In genomic region chr8:86734171-86734570, GRCm38 (mm10) we compare ENCODE assay signal across 28 mouse cellular contexts. TPM values are rescaled to one million over a fixed set of nuclear protein-coding genes. Genes with fewer than 3 reads are reported as not detected.
DNase-seq lines count a peak whose midpoint lies in the region; ATAC-seq and TF ChIP-seq lines count a peak whose summit lies in the region.
"Had no signal": no experiment of that assay in that cellular context is flagged by ENCODE, and none has a peak within 500 bp of the region (broad histone marks: within the 10 kb centered on the region; RNA-seq: fewer than 3 reads in every experiment).

No protein-coding gene starts in this region.

- peak; percentile 38 for DNase-seq in gastrocnemius, adult 18-20 months (ENCODE audit: low spot score)
- no peak for DNase-seq in gastrocnemius, adult 8-10 months (ENCODE audit: low spot score in 2 of 2)
- DNase-seq in heart, adult 2 months, result no peak
- DNase-seq in kidney, adult 8-10 months, result peak; percentile 19 to 23
- DNase-seq: adrenal gland, postnatal 10 days; adrenal gland, postnatal 36 days; B cell, adult 2 months; cerebellum, adult 11 months; cerebellum, adult 2 months; cerebellum, adult 9-11 months; cerebellum, postnatal 25 days; gastrocnemius, postnatal 10 days; heart, adult 18-20 months; heart, postnatal 36 days had no signal

- peaks cover 68% of the 10 kb centered on the region for H3K4me1 ChIP-seq in heart, embryonic 13.5 days
- peaks cover 28% of the 10 kb centered on the region for H3K4me1 ChIP-seq in heart, adult 2 months (ENCODE audit: control insufficient read depth, insufficient read depth, low read length)
- H3K4me1 ChIP-seq in kidney, embryonic 16.5 days (ENCODE audit: insufficient read depth, low read length), result peaks cover 25% of the 10 kb centered on the region
- H3K4me1 ChIP-seq in small intestine, adult 2 months (ENCODE audit: control insufficient read depth, insufficient read depth, insufficient read length, low read length), result peaks cover 35% of the 10 kb centered on the region

- no peak for ATAC-seq in heart, embryonic 13.5 days (ENCODE audit: extremely low read depth, insufficient number of reproducible peaks, low FRiP score, low TSS enrichment)
- ATAC-seq in kidney, embryonic 16.5 days (ENCODE audit: low FRiP score, low TSS enrichment), result no peak
- ATAC-seq: forebrain, embryonic 16.5 days; hindbrain, embryonic 16.5 days; intestine, embryonic 16.5 days; Patski had no signal

- 46% methylated on average over 4 of the region's 4 CpGs for WGBS in heart, embryonic 13.5 days
- 41% methylated on average over 4 of the region's 4 CpGs for WGBS in heart, adult 2 months
- WGBS in kidney, embryonic 16.5 days, result 76% methylated on average over 4 of the region's 4 CpGs
- 39% methylated on average over 4 of the region's 4 CpGs for WGBS in small intestine, adult 2 months

- 0 out of 2 replicates have a peak overlapping the region, but pooled peaks have one; percentile 1 for H3K27ac ChIP-seq in heart, embryonic 13.5 days (replicated peaks)
- H3K27ac ChIP-seq in heart, adult 2 months, result no peak overlapping the region
- H3K27ac ChIP-seq in kidney, embryonic 16.5 days (ENCODE audit: low read length), result no peak overlapping the region
- H3K27ac ChIP-seq in small intestine, adult 2 months (ENCODE audit: insufficient read depth, low read depth, low read length), result peak overlapping the region; percentile 49; the same call in 1 of the 2 replicates
- H3K27ac ChIP-seq: embryonic facial prominence, embryonic 12.5 days; embryonic facial prominence, embryonic 15.5 days; hindbrain, embryonic 10.5 days; hindbrain, embryonic 13.5 days had no signal

- no peak overlapping the region for H3K4me3 ChIP-seq in heart, embryonic 13.5 days
- no peak overlapping the region for H3K4me3 ChIP-seq in heart, adult 2 months
- H3K4me3 ChIP-seq in kidney, embryonic 16.5 days (ENCODE audit: low read length), result no peak overlapping the region
- no peak overlapping the region for H3K4me3 ChIP-seq in small intestine, adult 2 months (ENCODE audit: low read depth, low read length)
- H3K4me3 ChIP-seq: embryonic facial prominence, embryonic 12.5 days; embryonic facial prominence, embryonic 15.5 days; heart, embryonic 10.5 days; hindbrain, embryonic 10.5 days; hindbrain, embryonic 13.5 days had no signal

- no peaks in the 10 kb centered on the region for H3K27me3 ChIP-seq in heart, embryonic 13.5 days (replicated peaks)
- H3K27me3 ChIP-seq in heart, adult 2 months (ENCODE audit: control insufficient read depth, insufficient read depth, low read length), result no peaks in the 10 kb centered on the region
- no peaks in the 10 kb centered on the region for H3K27me3 ChIP-seq in kidney, embryonic 16.5 days (ENCODE audit: insufficient read depth, low read length)
- H3K27me3 ChIP-seq in small intestine, adult 2 months (ENCODE audit: control insufficient read depth, insufficient read depth, low read length), result no peaks in the 10 kb centered on the region
- H3K27me3 ChIP-seq: CH12.LX; embryonic facial prominence, embryonic 12.5 days; embryonic facial prominence, embryonic 15.5 days; hindbrain, embryonic 13.5 days; Patski had no signal

- intact Hi-C loops in heart, adult 2 months (cut with DNase I), result loop anchor here (2.0 kb wide), 1 partner anchor 13 kb away; no protein-coding TSS in a partner anchor

- H3K79me2 ChIP-seq in heart, adult 2 months (replicated peaks; ENCODE audit: control insufficient read depth, insufficient read depth, low read length), result peaks cover 15% of the 10 kb centered on the region

- H3K36me3 ChIP-seq in heart, embryonic 13.5 days, result no peaks in the 10 kb centered on the region
- peaks cover 44% of the 10 kb centered on the region for H3K36me3 ChIP-seq in heart, adult 2 months (ENCODE audit: control insufficient read depth, insufficient read depth, low read length)
- no peaks in the 10 kb centered on the region for H3K36me3 ChIP-seq in kidney, embryonic 16.5 days (ENCODE audit: insufficient read depth, low read length)
- H3K36me3 ChIP-seq in small intestine, adult 2 months (ENCODE audit: control insufficient read depth, insufficient read depth, low read length), result no peaks in the 10 kb centered on the region
- H3K36me3 ChIP-seq: embryonic facial prominence, embryonic 12.5 days; embryonic facial prominence, embryonic 15.5 days; heart, embryonic 10.5 days; hindbrain, embryonic 13.5 days had no signal

- TF ChIP-seq POLR2A in heart, adult 2 months (IDR thresholded peaks at IDR 0.05; ENCODE audit: insufficient read depth, low read depth, low read length), result no peak
- TF ChIP-seq POLR2A in small intestine, adult 2 months (IDR thresholded peaks at IDR 0.05; ENCODE audit: low read depth, low read length), result no peak

- H3K9me3 ChIP-seq in heart, embryonic 13.5 days, result no peaks in the 10 kb centered on the region
- no peaks in the 10 kb centered on the region for H3K9me3 ChIP-seq in kidney, embryonic 16.5 days (ENCODE audit: low read length)
- H3K9me3 ChIP-seq: embryonic facial prominence, embryonic 12.5 days; embryonic facial prominence, embryonic 15.5 days; G1E; heart, embryonic 10.5 days; hindbrain, embryonic 10.5 days; hindbrain, embryonic 13.5 days had no signal

- no peak for TF ChIP-seq CTCF in heart, adult 2 months (IDR thresholded peaks at IDR 0.05)
- no peak for TF ChIP-seq CTCF in small intestine, adult 2 months (IDR thresholded peaks at IDR 0.05; ENCODE audit: extremely low read depth, insufficient read length, insufficient replicate concordance, low read depth, low read length)

- no peak for TF ChIP-seq EP300 in heart, adult 2 months (IDR thresholded peaks at IDR 0.05; ENCODE audit: insufficient read depth, low read depth, low read length)

- H3K4me2 ChIP-seq in heart, embryonic 13.5 days, result no peak overlapping the region
- no peak overlapping the region for H3K4me2 ChIP-seq in kidney, embryonic 16.5 days (replicated peaks; ENCODE audit: low read depth, low read length)
- H3K4me2 ChIP-seq: embryonic facial prominence, embryonic 12.5 days; embryonic facial prominence, embryonic 15.5 days; hindbrain, embryonic 13.5 days had no signal

- H3K9ac ChIP-seq in heart, embryonic 13.5 days, result no peak overlapping the region
- no peak overlapping the region for H3K9ac ChIP-seq in heart, adult 2 months (ENCODE audit: low read depth, low read length)
- H3K9ac ChIP-seq in kidney, embryonic 16.5 days (replicated peaks; ENCODE audit: low read length), result no peak overlapping the region
- H3K9ac ChIP-seq: embryonic facial prominence, embryonic 12.5 days; embryonic facial prominence, embryonic 15.5 days; hindbrain, embryonic 13.5 days had no signal

RNA-seq across cellular contexts. Expression of gene Gm10638, which starts 11.3 kb away (rescaled TPM):
- 1 to 10 TPM; 4.6 to 9.7 TPM for total RNA-seq in gastrocnemius, adult 18-20 months (2021)
- 1 to 10 TPM; 1.5 to 7.1 (median 4.4) TPM for total RNA-seq in gastrocnemius, adult 8-10 months (2022)
- 3.0 and 3.3 TPM in 2 replicates for polyA plus RNA-seq in heart, embryonic 13.5 days (2015; fragmentation: Nextera tagmentation; extraction: Ambion mirVana)
- total RNA-seq in heart, adult 2 months (2021), result 1 to 10 TPM; 2.8 to 3.1 TPM
- polyA plus RNA-seq in heart, adult 2 months (2012; rRNA removed), result 0.73 and 2.0 TPM in 2 replicates
- 2.6 and 3.5 TPM in 2 replicates for polyA plus RNA-seq in kidney, embryonic 16.5 days (2015; fragmentation: Nextera tagmentation; extraction: Ambion mirVana)
- 2.2 and 6.3 TPM in 2 replicates for polyA plus RNA-seq in small intestine, adult 2 months (2012; rRNA removed)

RNA-seq across cellular contexts. Expression of gene Siah1a, which starts 11.6 kb away (rescaled TPM):
- 10 to 100 TPM; 14.7 to 15.4 TPM for total RNA-seq in gastrocnemius, adult 18-20 months (2021)
- total RNA-seq in gastrocnemius, adult 8-10 months (2022), result 10 to 100 TPM; 10.4 to 14.5 (median 11.7) TPM
- 30.1 and 30.8 TPM in 2 replicates for polyA plus RNA-seq in heart, embryonic 13.5 days (2015; fragmentation: Nextera tagmentation; extraction: Ambion mirVana)
- 10 to 100 TPM; 11.5 to 16.3 TPM for total RNA-seq in heart, adult 2 months (2021)
- polyA plus RNA-seq in heart, adult 2 months (2012; rRNA removed), result 15.6 and 25.8 TPM in 2 replicates
- 31.7 and 40.1 TPM in 2 replicates for polyA plus RNA-seq in kidney, embryonic 16.5 days (2015; fragmentation: Nextera tagmentation; extraction: Ambion mirVana)
- 6.8 and 14.7 TPM in 2 replicates for polyA plus RNA-seq in small intestine, adult 2 months (2012; rRNA removed)

Comparison
In these comparisons a context has a peak if more than half of its experiments do, and no peak if none do; other contexts are left out.
1. DNase-seq: peak in gastrocnemius, adult 18-20 months (single experiment) and kidney, adult 8-10 months (2 of 2); none in gastrocnemius, adult 8-10 months (0 of 2) and heart, adult 2 months (0 of 2).
2. H3K27ac ChIP-seq: peak in heart, embryonic 13.5 days (single experiment) and small intestine, adult 2 months (single experiment); none in heart, adult 2 months (single experiment) and kidney, embryonic 16.5 days (single experiment).